Mouse (Mus musculus) midbrain, embryonic 12.5 days (tissue): ENCODE results near the gene Il9r. TPM values are rescaled to one million over a fixed set of nuclear protein-coding genes. Genes with fewer than 3 reads are reported as not detected.
"Not testable (repeated sequence)": the region's sequence is repeated elsewhere in the genome, so short reads cannot be mapped to it uniquely, and the experiment has no call there.

ENCODE experiments used
- ATAC-seq: fragments of 200-750 bp; cut with Nextera tagmentation; 2 replicates; pipeline ENCODE4 v1.8.0; 2017; ENCODE audit warnings: low read depth, moderate TSS enrichment, moderate library complexity; ENCODE audit not compliant: low FRiP score
- H3K27ac ChIP-seq: fragments of 300-500 bp; sonication (generic); replicated peaks from 2 replicates; pipeline ENCODE4 v1.5.1; 2016; ENCODE audit warnings: mild to moderate bottlenecking
- H3K27me3 ChIP-seq: fragments of 300-500 bp; sonication (generic); 2 replicates; pipeline ENCODE4 v1.6.1; 2016; ENCODE audit warnings: mild to moderate bottlenecking
- H3K36me3 ChIP-seq: fragments of 300-500 bp; sonication (generic); 2 replicates; pipeline ENCODE4 v1.6.1; 2016
- H3K4me1 ChIP-seq: fragments of 300-500 bp; sonication (generic); 2 replicates; pipeline ENCODE4 v1.6.1; 2016
- H3K4me2 ChIP-seq: fragments of 300-500 bp; sonication (generic); replicated peaks from 2 replicates; pipeline ENCODE4 v1.6.1; 2016; ENCODE audit warnings: mild to moderate bottlenecking, moderate library complexity
- H3K4me3 ChIP-seq: fragments of 300-500 bp; sonication (generic); 2 replicates; pipeline ENCODE4 v1.5.1; 2016; ENCODE audit warnings: mild to moderate bottlenecking
- H3K9ac ChIP-seq: fragments of 300-500 bp; sonication (generic); replicated peaks from 2 replicates; pipeline ENCODE4 v1.6.1; 2016; ENCODE audit warnings: mild to moderate bottlenecking, moderate library complexity
- H3K9me3 ChIP-seq: fragments of 300-500 bp; sonication (generic); 2 replicates; pipeline ENCODE4 v1.6.1; 2016; ENCODE audit warnings: mild to moderate bottlenecking
- WGBS: fragments of 180-500 bp; shearing (Covaris S2); methylation state at CpG from one replicate; pipeline ENCODE4 v1.1.7; 2016; 5-methylcytosine and 5-hydroxymethylcytosine counted together
- polyA plus RNA-seq: library from polyadenylated mRNA; unstranded; fragments of >200 nt; fragmentation: Nextera tagmentation; extraction: Ambion mirVana; gene quantifications from 2 replicates; pipeline ENCODE4 v1.2.1, GENCODE M21; 2016

Gene Il9r
- polyA plus RNA-seq, 1 experiment from 2014 or later = not detected

DNA sequence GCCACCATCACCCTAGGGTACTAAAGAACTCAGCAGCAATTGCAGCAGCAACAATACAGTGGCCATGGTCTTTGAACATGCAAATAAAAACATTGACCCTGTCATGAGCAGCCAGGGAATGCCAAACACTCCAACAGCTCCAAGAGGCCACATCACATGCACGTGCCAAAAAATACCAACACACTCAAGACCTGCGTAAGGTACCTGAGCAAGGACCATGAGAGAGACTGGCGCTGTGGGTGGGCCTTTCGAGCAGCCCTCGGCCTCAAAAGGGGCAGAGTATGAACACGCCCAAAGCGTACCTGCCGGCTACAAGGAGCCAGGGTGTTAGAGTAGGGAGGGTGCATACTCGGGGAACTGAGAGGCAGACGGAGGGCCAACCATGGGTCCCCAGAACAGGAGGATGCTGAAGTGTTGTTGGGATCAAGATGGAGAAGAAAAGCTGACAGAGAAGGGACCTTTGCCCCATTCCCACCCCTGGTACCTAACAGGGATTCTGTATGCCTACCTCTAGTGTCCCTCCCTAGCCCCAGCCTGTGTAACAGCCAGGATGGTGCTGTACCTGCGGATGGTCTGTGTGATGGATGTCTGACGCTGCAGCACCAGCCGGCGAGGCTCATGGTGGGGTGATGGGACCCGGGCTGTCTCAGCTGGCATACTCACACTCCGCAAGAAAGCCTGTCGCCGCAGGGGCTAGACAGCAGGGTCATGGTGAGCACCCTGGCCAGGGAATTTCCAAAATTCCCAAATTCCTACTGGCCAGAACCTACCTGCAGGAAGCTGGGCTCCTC, 15.5 kb upstream of the Il9r start:
- no peak for ATAC-seq
- no peaks in the 10 kb centered on the region for H3K9me3 ChIP-seq
- peaks cover 21% of the 10 kb centered on the region for H3K36me3 ChIP-seq
- peaks cover 11% of the 10 kb centered on the region; the same call in 1 of the 2 replicates for H3K4me1 ChIP-seq
- H3K27ac ChIP-seq = no peak overlapping the region
- no peak overlapping the region for H3K4me2 ChIP-seq
- H3K27me3 ChIP-seq = peaks cover 4% of the 10 kb centered on the region
- H3K4me3 ChIP-seq = no peak overlapping the region
- no peak overlapping the region for H3K9ac ChIP-seq
- WGBS = 93% methylated on average over 18 of the region's 18 CpGs

GRCm38 (mm10) chr11:32210623-32211022, 10.5 kb upstream of the Il9r start:
- 91% methylated on average over 9 of the region's 9 CpGs for WGBS
- no peak for ATAC-seq
- Histone ChIP-seq H3K27me3 (no peaks in the 10 kb centered on the region), H3K4me1 (peaks cover 8% of the 10 kb centered on the region), H3K9me3 (no peaks in the 10 kb centered on the region), H3K36me3 (peaks cover 46% of the 10 kb centered on the region), H3K4me2 (no peak overlapping the region), H3K27ac (no peak overlapping the region), H3K9ac (no peak overlapping the region), H3K4me3 (no peak overlapping the region)

DNA sequence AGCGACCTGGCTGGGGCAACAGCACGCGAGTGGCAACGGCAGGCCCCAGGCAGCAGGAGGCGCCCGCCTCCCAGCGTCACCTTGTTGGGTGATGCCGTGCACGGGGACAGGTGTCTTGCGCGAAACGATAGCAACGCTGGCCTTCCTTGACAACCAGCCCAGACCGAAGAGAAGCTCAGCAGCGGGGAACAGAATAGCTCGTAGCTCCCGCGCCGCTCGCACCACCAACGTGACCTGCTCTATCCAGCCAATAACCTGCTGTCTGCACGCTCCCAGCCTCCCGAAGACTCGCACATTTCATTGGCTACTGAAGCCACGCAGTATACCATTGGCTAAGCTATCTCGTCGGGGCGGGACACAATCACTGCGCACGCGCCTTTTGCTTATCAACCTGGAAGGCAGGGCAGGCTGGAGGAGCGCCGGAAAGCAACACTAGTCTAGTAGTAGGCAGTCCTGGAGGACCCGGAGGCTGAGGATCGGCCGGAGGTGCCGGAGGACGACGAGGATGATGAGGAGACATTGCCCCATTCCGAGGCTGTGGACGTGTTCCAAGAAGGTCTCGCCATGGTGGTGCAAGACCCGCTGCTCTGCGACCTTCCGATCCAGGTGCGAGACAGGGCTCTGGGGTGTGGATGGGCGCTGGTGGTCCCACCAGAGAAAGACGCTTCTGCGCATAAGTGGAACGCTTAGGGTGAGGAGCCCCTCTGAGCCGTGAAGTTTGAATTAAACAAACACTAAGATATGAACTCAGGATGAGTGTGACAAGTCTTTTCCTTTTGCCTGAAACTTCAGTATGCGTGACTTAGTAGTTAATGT, 5.2 kb upstream of the Il9r start, which contains the start of gene Snrnp25:
Gene Snrnp25, plus strand, starts transcription at position 358 of the 816 bp plus-strand sequence.
- Histone ChIP-seq H3K36me3 (peaks cover 22% of the 10 kb centered on the region), H3K27me3 (no peaks in the 10 kb centered on the region; the same call in 1 of the 2 replicates), H3K27ac (no peak within 1 kb of the TSS), H3K9ac (peak within 1 kb of the TSS; percentile 67), H3K4me2 (peak within 1 kb of the TSS; percentile 59), H3K4me3 (peak within 1 kb of the TSS; percentile 54), H3K4me1 (peaks cover 14% of the 10 kb centered on the region), H3K9me3 (no peaks in the 10 kb centered on the region)
- WGBS = under 1% methylated on average over 52 of the region's 52 CpGs
- peak; percentile 100 for ATAC-seq

DNA sequence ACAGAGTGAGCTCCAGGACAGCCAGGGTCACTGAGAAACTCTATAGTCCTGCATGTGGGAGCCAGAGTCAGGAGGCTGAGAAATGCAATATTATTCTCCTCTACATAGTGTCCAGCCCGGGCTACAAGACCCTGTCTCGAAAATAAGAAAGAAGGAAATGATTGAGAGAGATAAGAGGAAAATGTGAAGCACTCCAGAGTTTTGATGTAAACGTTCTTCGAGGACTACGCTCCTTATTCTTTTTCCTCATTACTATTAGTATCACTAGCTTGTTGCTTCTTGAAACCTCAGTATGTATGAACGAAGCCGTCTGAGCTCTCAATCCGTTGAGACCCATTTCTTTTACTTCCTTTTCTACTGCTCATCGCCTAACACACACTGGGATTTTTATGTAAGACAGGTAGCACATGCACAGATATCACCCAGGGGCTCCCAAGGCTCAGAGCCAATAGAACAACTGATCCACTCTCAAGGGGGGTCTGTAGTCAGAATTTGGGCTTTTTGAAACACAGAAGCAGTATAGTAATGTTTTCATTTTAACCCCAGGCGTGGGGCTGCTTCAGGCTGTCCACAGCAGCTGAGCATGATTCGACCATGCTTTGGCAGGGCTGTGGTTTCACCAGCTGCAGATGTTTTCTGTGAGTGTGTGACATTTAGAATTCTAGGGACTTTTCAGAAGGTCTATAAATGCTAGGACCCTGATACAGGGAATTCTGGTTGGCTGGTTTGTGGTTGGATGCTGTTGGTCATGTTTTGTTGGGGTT, 2.0 kb upstream of the Il9r start:
- Histone ChIP-seq H3K4me1 (peaks cover 14% of the 10 kb centered on the region), H3K9ac (no peak overlapping the region), H3K27me3 (no peaks in the 10 kb centered on the region; the same call in 1 of the 2 replicates), H3K9me3 (no peaks in the 10 kb centered on the region), H3K27ac (no peak overlapping the region), H3K36me3 (no peaks in the 10 kb centered on the region), H3K4me2 (no peak overlapping the region), H3K4me3 (no peak overlapping the region)
- 85% methylated on average over 11 of the region's 11 CpGs for WGBS
- no peak for ATAC-seq

GRCm38 (mm10) chr11:32200992-32201391, 913 bp upstream of the Il9r start:
- ATAC-seq, H3K36me3 ChIP-seq, H3K4me2 ChIP-seq, H3K27me3 ChIP-seq, H3K4me3 ChIP-seq, H3K9me3 ChIP-seq, H3K27ac ChIP-seq, H3K9ac ChIP-seq: not testable (repeated sequence)
- 79% methylated on average over 1 of the region's 1 CpGs for WGBS
- H3K4me1 ChIP-seq = peaks cover 10% of the 10 kb centered on the region

DNA sequence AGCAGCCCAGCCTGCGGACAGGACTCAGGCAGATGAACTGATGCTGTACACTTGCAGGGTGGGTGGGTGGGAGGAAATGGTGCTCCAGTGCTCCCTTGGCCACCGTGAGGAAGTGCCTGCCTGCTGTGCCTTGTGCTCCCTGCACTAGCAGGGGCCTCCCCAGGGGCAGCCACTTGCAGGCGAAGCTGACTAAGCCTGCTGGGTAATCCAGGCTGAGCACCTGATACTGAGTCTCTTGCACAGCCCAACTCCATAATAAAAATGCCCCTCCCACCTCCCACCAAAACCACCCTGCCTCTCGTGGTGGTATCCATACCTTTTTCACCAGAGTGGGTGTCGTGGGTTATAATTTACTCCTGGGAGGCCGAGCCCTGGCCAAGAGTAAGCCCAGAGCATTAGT, 849 bp downstream of the Il9r start:
- WGBS = 40% methylated on average over 6 of the region's 6 CpGs
- H3K27me3 ChIP-seq = peaks cover 4% of the 10 kb centered on the region
- no peaks in the 10 kb centered on the region for H3K4me1 ChIP-seq
- no peaks in the 10 kb centered on the region for H3K9me3 ChIP-seq
- no peak for ATAC-seq
- no peak overlapping the region for H3K4me2 ChIP-seq
- H3K4me3 ChIP-seq = no peak overlapping the region
- H3K36me3 ChIP-seq = no peaks in the 10 kb centered on the region
- H3K9ac ChIP-seq = no peak overlapping the region
- no peak overlapping the region for H3K27ac ChIP-seq

- 73% methylated on average over 14 of the region's 14 CpGs for WGBS
- Histone ChIP-seq H3K27me3 (peaks cover 4% of the 10 kb centered on the region), H3K36me3 (no peaks in the 10 kb centered on the region), H3K4me2 (no peak overlapping the region), H3K9ac (no peak overlapping the region), H3K4me3 (no peak overlapping the region), H3K27ac (no peak overlapping the region), H3K9me3 (no peaks in the 10 kb centered on the region), H3K4me1 (no peaks in the 10 kb centered on the region)
- no peak for ATAC-seq
Measured at GRCm38 (mm10) chr11:32198256-32198955, 1.7 kb downstream of the Il9r start.

- 70% methylated on average over 3 of the region's 3 CpGs for WGBS
- ATAC-seq = no peak
Measured at GRCm38 (mm10) chr11:32197766-32198165, 2.3 kb downstream of the Il9r start.

DNA sequence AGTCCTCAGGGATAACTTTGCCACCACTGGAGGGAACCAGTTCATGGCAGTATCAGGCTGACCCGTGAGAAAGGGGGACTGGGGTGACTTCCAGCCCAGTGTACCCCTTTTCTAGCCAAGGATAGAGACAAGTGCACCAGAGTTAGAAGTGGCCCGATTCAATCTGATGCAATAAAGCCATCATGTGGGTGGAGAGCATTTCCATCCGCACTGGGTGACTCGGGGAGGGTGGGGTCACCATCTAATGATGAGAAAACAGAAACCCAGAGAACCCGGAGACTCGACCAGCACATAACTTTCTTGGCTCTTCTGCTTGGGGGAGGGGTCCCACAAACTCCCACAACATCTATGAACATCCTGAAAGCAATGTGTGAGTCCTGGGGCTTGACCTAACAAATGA, 3.4 kb downstream of the Il9r start:
- Histone ChIP-seq H3K9ac (no peak overlapping the region), H3K36me3 (no peaks in the 10 kb centered on the region), H3K27ac (no peak overlapping the region), H3K4me2 (no peak overlapping the region), H3K27me3 (peaks cover 4% of the 10 kb centered on the region; the same call in 1 of the 2 replicates), H3K9me3 (no peaks in the 10 kb centered on the region), H3K4me3 (no peak overlapping the region), H3K4me1 (no peaks in the 10 kb centered on the region)
- ATAC-seq = no peak
- 82% methylated on average over 6 of the region's 6 CpGs for WGBS

More at GRCm38 (mm10) chr11:32197766-32198165, 2.3 kb downstream of the Il9r start:
- no peak overlapping the region for H3K4me3 ChIP-seq
- no peaks in the 10 kb centered on the region for H3K4me1 ChIP-seq
- H3K9me3 ChIP-seq = no peaks in the 10 kb centered on the region
- peaks cover 4% of the 10 kb centered on the region for H3K27me3 ChIP-seq
- no peak overlapping the region for H3K4me2 ChIP-seq
- no peak overlapping the region for H3K27ac ChIP-seq
- no peaks in the 10 kb centered on the region for H3K36me3 ChIP-seq
- no peak overlapping the region for H3K9ac ChIP-seq

DNA sequence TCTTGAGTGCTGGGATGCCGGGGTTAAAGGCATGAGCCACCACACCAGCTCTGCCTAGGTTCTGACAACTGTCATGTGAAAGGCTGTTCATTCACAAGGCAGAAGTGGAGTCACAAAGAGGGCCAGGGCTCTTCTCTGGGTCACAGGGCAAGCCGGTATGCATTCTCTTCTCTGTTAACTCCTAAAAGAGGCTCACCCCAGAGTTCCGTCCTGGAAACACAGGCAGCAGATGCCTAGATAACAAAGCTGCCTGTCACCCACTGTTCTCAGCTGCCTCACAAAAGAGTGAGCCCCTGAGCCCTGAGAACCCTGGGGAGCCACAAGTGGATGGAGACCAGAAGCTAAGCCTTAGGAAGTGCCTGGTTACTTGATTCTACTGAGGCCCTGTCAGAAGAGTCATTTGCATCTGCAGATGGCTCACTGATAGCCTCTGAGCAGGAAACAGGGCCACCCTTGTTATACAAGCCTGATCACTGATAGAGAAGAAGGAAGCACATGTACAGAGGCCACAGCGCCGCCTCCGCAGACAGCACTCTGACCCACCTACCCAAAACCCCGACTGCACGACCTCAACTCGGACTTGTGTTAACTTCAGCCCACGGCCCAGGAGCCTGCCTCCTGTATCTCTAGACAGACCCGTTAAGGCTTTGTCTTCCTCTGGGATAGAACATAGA, 4.1 kb downstream of the Il9r start:
- Histone ChIP-seq H3K4me1 (no peaks in the 10 kb centered on the region), H3K36me3 (no peaks in the 10 kb centered on the region), H3K27ac (no peak overlapping the region), H3K4me2 (no peak overlapping the region), H3K9me3 (no peaks in the 10 kb centered on the region), H3K27me3 (peaks cover 4% of the 10 kb centered on the region; the same call in 1 of the 2 replicates), H3K9ac (no peak overlapping the region), H3K4me3 (no peak overlapping the region)
- no peak for ATAC-seq
- 23% methylated on average over 11 of the region's 11 CpGs for WGBS

DNA sequence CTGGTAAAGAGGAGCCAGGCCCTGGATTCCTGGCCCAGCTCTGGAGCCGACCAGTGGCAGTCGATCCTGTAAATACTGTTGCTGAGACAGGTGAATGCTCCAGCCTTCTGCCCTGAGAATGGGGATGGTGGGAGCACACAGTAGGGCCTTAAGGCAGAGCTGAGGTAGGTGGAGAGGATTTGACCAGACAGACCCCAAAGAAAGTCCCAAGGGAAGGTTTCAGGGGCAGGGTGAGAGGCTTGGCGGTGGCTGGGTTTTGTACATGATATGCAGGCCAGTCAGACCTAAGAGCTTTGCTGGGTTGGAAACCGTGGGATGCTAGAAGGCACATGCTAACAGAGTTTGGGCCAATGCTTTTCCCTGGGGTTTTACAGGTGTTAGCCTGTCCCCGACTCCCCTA, 5.5 kb downstream of the Il9r start:
- 85% methylated on average over 5 of the region's 5 CpGs for WGBS
- Histone ChIP-seq H3K4me2 (no peak overlapping the region), H3K9me3 (no peaks in the 10 kb centered on the region), H3K4me1 (no peaks in the 10 kb centered on the region), H3K27me3 (peaks cover 4% of the 10 kb centered on the region; the same call in 1 of the 2 replicates), H3K9ac (no peak overlapping the region), H3K4me3 (no peak overlapping the region), H3K27ac (no peak overlapping the region), H3K36me3 (no peaks in the 10 kb centered on the region)
- ATAC-seq = no peak
